In the genomic region with DNA sequence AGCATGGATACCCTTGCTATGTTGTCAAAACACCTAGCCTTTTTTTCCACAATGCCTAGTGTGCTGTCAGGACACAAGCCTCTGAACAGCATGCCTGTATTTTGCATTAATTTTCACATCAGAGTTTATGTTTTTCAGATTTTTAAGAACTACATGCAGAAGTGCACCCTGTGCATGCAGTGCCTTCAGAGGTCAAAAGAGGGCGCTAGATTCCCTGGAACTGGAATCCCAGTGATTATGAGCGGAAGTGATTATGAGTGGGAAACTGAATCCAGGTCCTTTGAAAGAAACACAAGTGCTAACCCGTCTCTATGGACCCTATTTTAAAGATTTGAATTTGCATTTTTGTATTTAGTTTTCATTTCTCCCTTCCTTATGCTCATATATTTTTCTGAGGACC, we compare ENCODE assay signal across 8 mouse cellular contexts. TPM values are rescaled to one million over a fixed set of nuclear protein-coding genes. Genes with fewer than 3 reads are reported as not detected.
A peak's percentile ranks its signal among the peaks of the same experiment; 100 is the strongest.
DNase-seq lines count a peak whose midpoint lies in the region; ATAC-seq and TF ChIP-seq lines count a peak whose summit lies in the region.

No protein-coding gene starts in this region.

- no peaks in the 10 kb centered on the region for H3K4me1 ChIP-seq in kidney, embryonic 14.5 days (ENCODE audit: control insufficient read depth, insufficient read depth, low read length)
- H3K4me1 ChIP-seq in lung, postnatal 0 days (ENCODE audit: insufficient read depth, low read depth, low read length): no peaks in the 10 kb centered on the region

- H3K27ac ChIP-seq in kidney, embryonic 14.5 days (ENCODE audit: low read depth, low read length): no peak overlapping the region
- H3K27ac ChIP-seq in lung, postnatal 0 days (ENCODE audit: low read length): no peak overlapping the region

- no peak for TF ChIP-seq EP300 in lung, postnatal 0 days (IDR thresholded peaks at IDR 0.05)

- no peak for ATAC-seq in kidney, embryonic 14.5 days (ENCODE audit: low FRiP score, low TSS enrichment)
- ATAC-seq in lung, postnatal 0 days: no peak

- H3K27me3 ChIP-seq in kidney, embryonic 14.5 days (ENCODE audit: control insufficient read depth, insufficient read depth, low read length): no peaks in the 10 kb centered on the region
- H3K27me3 ChIP-seq in lung, postnatal 0 days (replicated peaks; ENCODE audit: insufficient read depth, low read length): no peaks in the 10 kb centered on the region

- no peak overlapping the region for H3K4me2 ChIP-seq in kidney, embryonic 14.5 days (replicated peaks; ENCODE audit: low read depth, low read length)
- H3K4me2 ChIP-seq in lung, postnatal 0 days (replicated peaks; ENCODE audit: low read depth, low read length): no peak overlapping the region

- 29% methylated on average over 3 of the region's 3 CpGs for whole genome bisulfite sequencing in kidney, embryonic 14.5 days
- 37% methylated on average over 3 of the region's 3 CpGs for WGBS in lung, postnatal 0 days

- H3K9ac ChIP-seq in kidney, embryonic 14.5 days (ENCODE audit: low read depth, low read length): no peak overlapping the region
- H3K9ac ChIP-seq in lung, postnatal 0 days (replicated peaks; ENCODE audit: low read depth): no peak overlapping the region

- peak; percentile 3 to 57 for DNase-seq in adrenal gland, adult (ENCODE audit: inconsistent age in 2 of 2, low spot score in 1 of 2)
- DNase-seq in adrenal gland, adult 8-10 months: no peak
- peak; percentile 11 for DNase-seq in kidney, adult 9 months
- peak; percentile 18 to 43 for DNase-seq in B cell, adult 2 months
- peak; percentile 19 to 25 for DNase-seq in cerebellum, postnatal 36 days
- DNase-seq in lung, postnatal 0 days (ENCODE audit: low spot score): peak; percentile 25
- DNase-seq in ovary, postnatal 36 days (ENCODE audit: low spot score): no peak

- H3K4me3 ChIP-seq in kidney, embryonic 14.5 days (ENCODE audit: low read length): no peak overlapping the region
- no peak overlapping the region for H3K4me3 ChIP-seq in lung, postnatal 0 days (ENCODE audit: low read depth, low read length)

- peak; percentile 67 for TF ChIP-seq CTCF in lung, postnatal 0 days (IDR thresholded peaks at IDR 0.05)

- H3K36me3 ChIP-seq in kidney, embryonic 14.5 days (ENCODE audit: control insufficient read depth, insufficient read depth, low read length): no peaks in the 10 kb centered on the region
- no peaks in the 10 kb centered on the region for H3K36me3 ChIP-seq in lung, postnatal 0 days (ENCODE audit: insufficient read depth, low read length)

- no peaks in the 10 kb centered on the region for H3K9me3 ChIP-seq in kidney, embryonic 14.5 days (ENCODE audit: control insufficient read depth, low read length)
- H3K9me3 ChIP-seq in lung, postnatal 0 days (ENCODE audit: low read length): no peaks in the 10 kb centered on the region

RNA-seq across cellular contexts. Expression of a gene that starts 58.9 kb away (rescaled TPM):
- total RNA-seq in adrenal gland, adult 8-10 months (2022): 10 to 100 TPM; 24.7 to 32.3 (median 26.7) TPM
- polyA plus RNA-seq in kidney, embryonic 14.5 days (2014; fragmentation: Nextera tagmentation; extraction: Ambion mirVana): 19.5 and 21.6 TPM in 2 replicates
- 14.0 and 15.3 TPM in 2 replicates for polyA plus RNA-seq in lung, postnatal 0 days (2015; fragmentation: Nextera tagmentation; extraction: Ambion mirVana)

Comparison
In these comparisons a context has a peak if more than half of its experiments do, and no peak if none do; other contexts are left out.
1. DNase-seq: peak in adrenal gland, adult (2 of 2), kidney, adult 9 months (single experiment), B cell, adult 2 months (2 of 2), cerebellum, postnatal 36 days (2 of 2) and lung, postnatal 0 days (single experiment); none in adrenal gland, adult 8-10 months (single experiment) and ovary, postnatal 36 days (single experiment).